Mouse (Mus musculus): ENCODE data around the gene Ifnk.

- TF ChIP-seq POLR2A (IDR thresholded peaks at IDR 0.05; ENCODE audit: insufficient read length, low read depth) (no peak), CEBPB (IDR thresholded peaks at IDR 0.05; ENCODE audit: insufficient read depth, poor library complexity, severe bottlenecking) (no peak), USF1 (IDR thresholded peaks at IDR 0.05; ENCODE audit: low read depth) (no peak), MYOG (IDR thresholded peaks at IDR 0.05; ENCODE audit: control insufficient read depth in 1 of 3, insufficient read depth in 1 of 3, insufficient read length in 2 of 3, low read depth in 2 of 3) (no peak), TCF12 (IDR thresholded peaks at IDR 0.05; ENCODE audit: insufficient read depth, poor library complexity, severe bottlenecking) (no peak)
Measured at GRCm38 (mm10) chr4:35165275-35165674, 13.4 kb downstream of the Ifnk start.
